Mouse (Mus musculus) liver, embryonic 15.5 days (tissue): ENCODE measurements at regions not wholly inside any gene's neighbourhood (a gene's known extent, or its start where the extent isn't known, plus 50 kb on each side); places are given as distances from the start of the nearest gene placed in this dataset.

Source experiments
- ATAC-seq: fragments of 200-750 bp; cut with Nextera tagmentation; 2 replicates; pipeline ENCODE4 v1.8.0; 2017; ENCODE audit warnings: moderate number of reproducible peaks, mild to moderate bottlenecking, moderate library complexity; ENCODE audit not compliant: insufficient read depth
- H3K27ac ChIP-seq: fragments of 300-500 bp; sonication (generic); replicated peaks from 2 replicates; pipeline ENCODE4 v1.5.1; 2015; ENCODE audit warnings: mild to moderate bottlenecking, inconsistent platforms
- H3K27me3 ChIP-seq: fragments of 300-500 bp; sonication (generic); 2 replicates; pipeline ENCODE4 v1.6.1; 2015; ENCODE audit warnings: mild to moderate bottlenecking, inconsistent platforms
- H3K36me3 ChIP-seq: fragments of 300-500 bp; sonication (generic); replicated peaks from 2 replicates; pipeline ENCODE4 v1.6.1; 2015; ENCODE audit warnings: moderate library complexity, mild to moderate bottlenecking, inconsistent platforms
- H3K4me1 ChIP-seq: fragments of 300-500 bp; sonication (generic); replicated peaks from 2 replicates; pipeline ENCODE4 v1.6.1; 2015; ENCODE audit warnings: inconsistent platforms
- H3K4me2 ChIP-seq: fragments of 300-500 bp; sonication (generic); 2 replicates; pipeline ENCODE4 v1.6.1; 2015; ENCODE audit warnings: moderate library complexity, mild to moderate bottlenecking, inconsistent platforms
- H3K4me3 ChIP-seq: fragments of 300-500 bp; sonication (generic); replicated peaks from 2 replicates; pipeline ENCODE4 v1.5.1; 2015; ENCODE audit warnings: mild to moderate bottlenecking, inconsistent platforms
- H3K9ac ChIP-seq: fragments of 300-500 bp; sonication (generic); 2 replicates; pipeline ENCODE4 v1.6.1; 2015; ENCODE audit warnings: moderate library complexity, mild to moderate bottlenecking, inconsistent platforms
- H3K9me3 ChIP-seq: fragments of 300-500 bp; sonication (generic); replicated peaks from 2 replicates; pipeline ENCODE4 v1.6.1; 2016; ENCODE audit warnings: inconsistent platforms
- WGBS: fragments of 180-500 bp; shearing (Covaris S2); methylation state at CpG from one replicate; pipeline ENCODE4 v1.1.7; 2015; ENCODE audit warnings: mixed read lengths; ENCODE audit not compliant: insufficient replicate concordance; 5-methylcytosine and 5-hydroxymethylcytosine counted together

- no peak for ATAC-seq
- 62% methylated on average over 8 of the region's 8 CpGs for WGBS
- no peaks in the 10 kb centered on the region for H3K36me3 ChIP-seq
Measured at GRCm38 (mm10) chr4:33696969-33697368, 227.4 kb upstream of the Cnr1 start.

DNA sequence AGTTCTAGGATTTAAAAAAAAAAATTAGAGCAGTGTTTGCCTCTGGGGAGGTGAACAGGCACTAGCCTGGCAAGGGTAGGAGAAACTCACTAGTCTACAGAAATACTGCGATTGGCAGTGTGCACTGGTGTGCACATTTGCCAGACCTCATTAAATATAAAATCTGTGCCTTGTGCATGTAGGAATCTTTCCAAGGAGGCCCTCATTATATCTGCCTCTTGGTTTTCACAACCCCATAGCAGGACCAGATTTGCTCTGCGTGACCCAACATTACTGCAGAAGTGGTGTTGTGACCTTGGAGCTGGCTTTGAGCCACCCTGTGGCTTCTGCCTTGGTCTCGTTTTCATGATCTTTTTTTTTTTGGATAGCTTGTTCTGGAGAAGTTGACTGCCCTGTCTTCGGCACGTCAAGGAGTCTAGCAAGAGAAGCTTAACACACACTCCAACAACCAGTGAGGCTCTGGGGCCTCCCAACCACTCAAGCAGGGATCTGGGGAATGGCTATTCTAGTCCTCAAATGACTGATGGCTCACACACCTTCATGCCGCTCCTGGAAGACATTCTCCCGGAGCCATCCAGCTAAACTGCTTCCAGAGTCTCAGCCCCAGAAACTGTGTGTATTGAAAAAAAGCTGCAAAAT lies 222.2 kb upstream of the Cnr1 start:
- Histone ChIP-seq H3K27ac (no peak overlapping the region), H3K9ac (no peak overlapping the region), H3K27me3 (no peaks in the 10 kb centered on the region), H3K4me3 (no peak overlapping the region), H3K4me1 (no peaks in the 10 kb centered on the region), H3K9me3 (no peaks in the 10 kb centered on the region), H3K4me2 (no peak overlapping the region), H3K36me3 (no peaks in the 10 kb centered on the region)
- ATAC-seq = no peak
- WGBS = 75% methylated on average over 7 of the region's 7 CpGs

More at GRCm38 (mm10) chr4:33696969-33697368, 227.4 kb upstream of the Cnr1 start:
- no peak overlapping the region for H3K4me2 ChIP-seq
- H3K9me3 ChIP-seq = no peaks in the 10 kb centered on the region
- H3K4me1 ChIP-seq = no peaks in the 10 kb centered on the region
- H3K27ac ChIP-seq = no peak overlapping the region
- no peak overlapping the region for H3K9ac ChIP-seq
- H3K4me3 ChIP-seq = no peak overlapping the region
- H3K27me3 ChIP-seq = no peaks in the 10 kb centered on the region

- Histone ChIP-seq H3K27me3 (no peaks in the 10 kb centered on the region), H3K9me3 (no peaks in the 10 kb centered on the region), H3K9ac (no peak overlapping the region), H3K4me2 (no peak overlapping the region), H3K27ac (no peak overlapping the region), H3K4me1 (no peaks in the 10 kb centered on the region), H3K36me3 (no peaks in the 10 kb centered on the region), H3K4me3 (no peak overlapping the region)
- no peak for ATAC-seq
- 63% methylated on average over 6 of the region's 6 CpGs for WGBS
Measured at GRCm38 (mm10) chr4:33705722-33706121, 218.7 kb upstream of the Cnr1 start.

DNA sequence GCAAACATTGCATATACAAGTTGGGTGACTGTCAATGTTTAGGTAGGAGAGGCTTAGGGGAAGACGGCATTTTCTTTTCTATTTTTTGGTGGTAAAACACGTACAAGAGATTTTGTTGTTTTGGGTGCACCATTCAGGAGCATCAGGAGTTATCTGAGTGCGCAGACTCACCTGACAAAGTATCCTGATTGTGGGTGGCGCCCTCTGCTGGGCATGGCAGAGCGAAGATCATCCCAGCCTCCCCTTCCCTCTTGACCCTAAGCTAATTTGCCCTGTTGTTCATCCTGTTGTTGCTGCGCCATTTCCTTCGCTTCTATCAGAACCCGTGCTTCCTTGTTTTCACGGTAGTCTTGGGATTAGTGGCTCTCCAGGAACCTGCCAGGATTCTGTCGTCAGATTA lies 217.6 kb upstream of the Cnr1 start:
- no peak for ATAC-seq
- Histone ChIP-seq H3K27ac (no peak overlapping the region), H3K9ac (no peak overlapping the region), H3K4me2 (no peak overlapping the region), H3K9me3 (no peaks in the 10 kb centered on the region), H3K4me1 (no peaks in the 10 kb centered on the region), H3K4me3 (no peak overlapping the region), H3K27me3 (no peaks in the 10 kb centered on the region), H3K36me3 (no peaks in the 10 kb centered on the region)
- 48% methylated on average over 10 of the region's 10 CpGs for WGBS

DNA sequence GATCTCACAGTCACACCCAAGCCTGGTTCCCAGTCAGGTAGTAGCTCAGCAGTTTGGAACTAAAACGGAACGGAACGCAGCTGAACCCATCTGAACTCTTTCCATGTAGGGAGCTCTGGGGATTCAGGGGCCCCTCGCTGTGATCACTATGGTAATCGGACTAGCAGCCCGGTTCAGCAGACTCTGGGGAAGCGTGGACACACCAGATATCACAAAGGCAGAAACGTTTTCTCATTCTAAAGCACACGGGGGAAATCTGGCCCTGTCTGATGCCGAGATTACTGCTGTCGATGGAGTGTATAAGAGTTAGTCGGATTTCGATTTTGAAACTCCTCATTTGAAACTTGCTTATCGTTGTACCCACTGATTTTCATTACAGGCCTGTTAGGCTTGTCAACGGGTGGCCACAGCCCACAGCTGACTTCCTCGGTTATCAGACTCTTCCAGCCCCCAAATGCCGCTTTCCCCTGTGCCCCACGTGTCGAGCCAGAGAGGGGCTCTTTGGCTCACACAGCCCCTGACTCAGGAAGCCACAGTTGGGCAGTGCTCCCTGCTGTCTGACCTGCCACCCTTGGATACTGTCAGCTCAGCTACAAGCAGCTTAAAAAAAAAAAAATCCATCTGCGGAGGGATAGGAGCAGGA lies 207.8 kb upstream of the Cnr1 start:
- Histone ChIP-seq H3K27ac (no peak overlapping the region), H3K9me3 (no peaks in the 10 kb centered on the region), H3K36me3 (no peaks in the 10 kb centered on the region), H3K4me3 (no peak overlapping the region), H3K4me2 (no peak overlapping the region), H3K9ac (no peak overlapping the region), H3K4me1 (no peaks in the 10 kb centered on the region), H3K27me3 (no peaks in the 10 kb centered on the region)
- no peak for ATAC-seq
- WGBS = 15% methylated on average over 20 of the region's 20 CpGs

DNA sequence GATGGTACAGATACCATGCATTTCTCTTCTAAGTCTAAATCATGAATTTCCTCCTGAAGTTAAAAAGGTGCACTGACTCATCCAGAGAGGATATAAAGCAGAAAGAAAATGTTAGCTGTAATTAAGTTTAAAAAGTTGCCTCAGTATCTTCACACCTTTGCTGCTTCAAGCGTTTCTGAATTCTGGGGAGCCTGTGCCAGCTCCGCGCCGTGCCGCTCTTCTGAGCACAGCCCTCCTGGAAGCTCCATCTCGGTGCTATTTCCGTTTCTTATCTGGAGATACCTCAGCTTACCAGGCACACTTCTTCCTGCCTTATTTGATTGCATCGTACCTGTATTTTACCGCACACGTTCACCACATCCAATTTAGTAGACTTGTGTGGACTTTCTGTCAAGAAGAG lies 203.4 kb upstream of the Cnr1 start:
- 69% methylated on average over 10 of the region's 10 CpGs for WGBS
- H3K9me3 ChIP-seq = no peaks in the 10 kb centered on the region
- no peak overlapping the region for H3K9ac ChIP-seq
- H3K4me3 ChIP-seq = no peak overlapping the region
- H3K27me3 ChIP-seq = no peaks in the 10 kb centered on the region
- H3K4me1 ChIP-seq = no peaks in the 10 kb centered on the region
- H3K36me3 ChIP-seq = no peaks in the 10 kb centered on the region
- H3K4me2 ChIP-seq = no peak overlapping the region
- H3K27ac ChIP-seq = no peak overlapping the region
- no peak for ATAC-seq

DNA sequence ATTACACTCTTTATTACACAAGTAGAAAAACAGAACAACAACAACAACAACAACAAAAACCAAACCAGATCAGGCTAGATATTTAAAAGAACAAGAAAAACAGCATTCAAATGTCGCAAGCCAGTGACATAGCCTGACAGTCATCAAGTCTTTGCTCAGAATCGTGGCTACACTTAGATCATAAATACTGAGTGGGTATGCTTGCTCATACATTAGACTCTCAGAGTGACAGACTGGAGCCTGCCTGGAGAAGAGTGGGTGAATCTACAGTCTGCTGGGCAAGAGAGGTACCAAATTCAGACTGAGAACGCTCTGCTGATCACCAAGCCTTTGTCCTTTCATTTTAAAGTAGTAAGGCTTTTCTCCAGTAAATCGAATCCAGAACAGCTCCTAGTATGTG lies 202.4 kb upstream of the Cnr1 start:
- no peak overlapping the region for H3K4me2 ChIP-seq
- no peaks in the 10 kb centered on the region for H3K27me3 ChIP-seq
- no peak overlapping the region for H3K9ac ChIP-seq
- H3K9me3 ChIP-seq = no peaks in the 10 kb centered on the region
- no peak for ATAC-seq
- H3K4me1 ChIP-seq = no peaks in the 10 kb centered on the region
- H3K4me3 ChIP-seq = no peak overlapping the region
- no peaks in the 10 kb centered on the region for H3K36me3 ChIP-seq
- 67% methylated on average over 4 of the region's 4 CpGs for WGBS
- no peak overlapping the region for H3K27ac ChIP-seq

GRCm38 (mm10) chr4:33731837-33732236 lies 192.6 kb upstream of the Cnr1 start:
- no peaks in the 10 kb centered on the region for H3K36me3 ChIP-seq
- no peaks in the 10 kb centered on the region for H3K9me3 ChIP-seq
- no peak overlapping the region for H3K27ac ChIP-seq
- H3K27me3 ChIP-seq = no peaks in the 10 kb centered on the region
- H3K4me2 ChIP-seq = no peak overlapping the region
- no peaks in the 10 kb centered on the region for H3K4me1 ChIP-seq
- 54% methylated on average over 4 of the region's 4 CpGs for WGBS
- no peak for ATAC-seq
- no peak overlapping the region for H3K9ac ChIP-seq
- H3K4me3 ChIP-seq = no peak overlapping the region

DNA sequence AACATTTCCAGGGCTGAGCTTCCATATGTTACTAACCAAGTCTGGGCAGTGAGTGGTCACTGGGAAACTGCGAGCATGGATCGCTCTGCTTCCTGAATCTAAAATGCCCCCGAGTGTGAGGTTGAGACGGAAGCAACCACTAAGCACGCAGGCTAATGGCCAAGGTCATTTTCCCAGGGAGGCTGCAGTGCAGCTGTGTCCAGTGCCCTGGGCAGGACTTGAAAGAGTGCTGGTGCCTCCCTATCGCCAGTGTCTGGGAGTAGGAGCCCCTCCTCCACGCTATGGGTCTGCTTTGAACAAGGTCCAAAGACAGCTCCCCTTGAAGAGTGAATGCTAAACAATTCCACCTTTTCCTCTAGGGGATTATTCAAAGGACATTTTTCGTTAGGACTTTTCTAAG lies 189.5 kb upstream of the Cnr1 start:
- H3K27me3 ChIP-seq = no peaks in the 10 kb centered on the region
- ATAC-seq = no peak
- H3K4me3 ChIP-seq = no peak overlapping the region
- H3K4me2 ChIP-seq = no peak overlapping the region
- no peaks in the 10 kb centered on the region; the same call in 1 of the 2 replicates for H3K4me1 ChIP-seq
- WGBS = 54% methylated on average over 8 of the region's 8 CpGs
- H3K36me3 ChIP-seq = no peaks in the 10 kb centered on the region
- H3K9me3 ChIP-seq = no peaks in the 10 kb centered on the region
- H3K9ac ChIP-seq = no peak overlapping the region
- H3K27ac ChIP-seq = no peak overlapping the region

DNA sequence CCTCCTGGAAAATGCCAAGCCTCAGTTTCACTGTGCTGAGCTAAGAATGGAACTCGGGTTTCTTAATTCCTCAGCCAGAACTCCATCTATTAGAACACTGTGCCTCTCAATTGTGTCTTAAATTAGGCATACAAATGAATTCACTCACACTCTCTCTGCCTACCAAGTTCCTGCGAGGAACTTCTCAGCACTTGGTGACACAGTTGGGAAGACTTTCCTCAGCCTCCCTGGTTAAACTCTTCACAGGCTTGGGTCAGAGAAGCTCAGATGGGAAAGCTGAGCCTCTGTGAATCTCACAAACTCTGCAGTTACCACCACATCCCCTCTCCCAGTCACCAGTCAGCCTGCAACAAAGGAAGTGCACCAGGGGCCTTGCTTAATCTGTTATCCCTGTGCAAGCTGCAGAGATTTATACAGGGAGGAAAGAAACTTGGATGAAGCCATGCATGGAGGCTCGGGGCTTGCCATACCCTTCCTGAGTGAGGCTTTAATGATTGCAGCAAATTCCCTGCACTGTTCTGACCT lies 188.9 kb upstream of the Cnr1 start:
- no peaks in the 10 kb centered on the region for H3K36me3 ChIP-seq
- no peak for ATAC-seq

GRCm38 (mm10) chr4:33736061-33736701 lies 188.2 kb upstream of the Cnr1 start:
- Histone ChIP-seq H3K36me3 (no peaks in the 10 kb centered on the region), H3K4me3 (no peak overlapping the region), H3K4me1 (no peaks in the 10 kb centered on the region; the same call in 1 of the 2 replicates), H3K9me3 (no peaks in the 10 kb centered on the region), H3K4me2 (no peak overlapping the region), H3K27me3 (no peaks in the 10 kb centered on the region), H3K27ac (no peak overlapping the region), H3K9ac (no peak overlapping the region)
- WGBS = 57% methylated on average over 9 of the region's 9 CpGs
- ATAC-seq = no peak

More for the DNA sequence above, 188.9 kb upstream of the Cnr1 start:
- Histone ChIP-seq H3K4me3 (no peak overlapping the region), H3K4me2 (no peak overlapping the region), H3K27me3 (no peaks in the 10 kb centered on the region), H3K27ac (no peak overlapping the region), H3K4me1 (no peaks in the 10 kb centered on the region; the same call in 1 of the 2 replicates), H3K9ac (no peak overlapping the region), H3K9me3 (no peaks in the 10 kb centered on the region)
- 40% methylated on average over 3 of the region's 3 CpGs for WGBS
